17 mouse cellular contexts compared by ENCODE assay signal in genomic region chr11:119093322-119093721, GRCm38 (mm10).
"Had no signal": no experiment of that assay in that cellular context is flagged by ENCODE, and none has a peak within 500 bp of the region (broad histone marks: within the 10 kb centered on the region; RNA-seq: fewer than 3 reads in every experiment).

No protein-coding gene starts in this region.

- H3K4me3 ChIP-seq: megakaryocyte, embryonic 14.5 days; midbrain, embryonic 13.5 days; midbrain, embryonic 15.5 days; neural tube, embryonic 12.5 days; stomach, embryonic 15.5 days had no signal

- H3K36me3 ChIP-seq: midbrain, embryonic 13.5 days; midbrain, embryonic 15.5 days; neural tube, embryonic 12.5 days; stomach, embryonic 15.5 days had no signal

- H3K9me3 ChIP-seq: megakaryocyte, embryonic 14.5 days; midbrain, embryonic 13.5 days; midbrain, embryonic 15.5 days; neural tube, embryonic 12.5 days; stomach, embryonic 15.5 days had no signal

- H3K27ac ChIP-seq: macrophage; midbrain, embryonic 13.5 days; midbrain, embryonic 15.5 days; neural tube, embryonic 12.5 days; stomach, embryonic 15.5 days; stomach, postnatal 0 days had no signal

- H3K9ac ChIP-seq: lung, embryonic 14.5 days; midbrain, embryonic 13.5 days; midbrain, embryonic 15.5 days; neural tube, embryonic 12.5 days; stomach, embryonic 15.5 days had no signal

- ATAC-seq: midbrain, embryonic 13.5 days; midbrain, embryonic 15.5 days had no signal

- DNase-seq: lung, adult 18-20 months; lung, embryonic 14.5 days; lung, postnatal 14 days; lung, postnatal 36 days; retina, postnatal 1 day; right cerebral cortex, adult 18-20 months; right cerebral cortex, postnatal 25 days; thymus, adult 2 months; thymus, postnatal 25 days; thymus, postnatal 4 days had no signal
